Mouse (Mus musculus): ENCODE measurements at regions not wholly inside any gene's neighbourhood (a gene's known extent, or its start where the extent isn't known, plus 50 kb on each side); places are given as distances from the start of the nearest gene placed in this dataset.

- TF ChIP-seq CTCF (IDR thresholded peaks at IDR 0.05; ENCODE audit: borderline replicate concordance, insufficient read depth, low read length) (no peak), POLR2A (IDR thresholded peaks at IDR 0.05; ENCODE audit: low read depth, low read length) (no peak)
These were observed 77.9 kb upstream of the Pmfbp1 start for GRCm38 (mm10) chr8:109415906-109416305.
